Mouse (Mus musculus): ENCODE results near the gene Hoxb6. TPM values are rescaled to one million over a fixed set of nuclear protein-coding genes. Genes with fewer than 3 reads are reported as not detected.
A peak's percentile ranks its signal among the peaks of the same experiment; 100 is the strongest.

Hoxb6 gene
- 35.7 and 39.8 TPM in 2 replicates for total RNA-seq (2021)
- long read RNA-seq, experiment 1, transcript Hoxb6-201 (2 exons, 1,321 nt) = major isoform, 38 of 47 reads
- long read RNA-seq, experiment 1, partial matches to known transcripts = 1 of 47 reads
- long read RNA-seq, experiment 1, other reads (novel, unspliced or antisense) = 8 of 47 reads
- long read RNA-seq, experiment 2, transcript Hoxb6-201 (2 exons, 1,321 nt) = major isoform, 26 of 34 reads
- long read RNA-seq, experiment 2, partial matches to known transcripts = 4 of 34 reads
- long read RNA-seq, experiment 2, other reads (novel, unspliced or antisense) = 4 of 34 reads

DNA sequence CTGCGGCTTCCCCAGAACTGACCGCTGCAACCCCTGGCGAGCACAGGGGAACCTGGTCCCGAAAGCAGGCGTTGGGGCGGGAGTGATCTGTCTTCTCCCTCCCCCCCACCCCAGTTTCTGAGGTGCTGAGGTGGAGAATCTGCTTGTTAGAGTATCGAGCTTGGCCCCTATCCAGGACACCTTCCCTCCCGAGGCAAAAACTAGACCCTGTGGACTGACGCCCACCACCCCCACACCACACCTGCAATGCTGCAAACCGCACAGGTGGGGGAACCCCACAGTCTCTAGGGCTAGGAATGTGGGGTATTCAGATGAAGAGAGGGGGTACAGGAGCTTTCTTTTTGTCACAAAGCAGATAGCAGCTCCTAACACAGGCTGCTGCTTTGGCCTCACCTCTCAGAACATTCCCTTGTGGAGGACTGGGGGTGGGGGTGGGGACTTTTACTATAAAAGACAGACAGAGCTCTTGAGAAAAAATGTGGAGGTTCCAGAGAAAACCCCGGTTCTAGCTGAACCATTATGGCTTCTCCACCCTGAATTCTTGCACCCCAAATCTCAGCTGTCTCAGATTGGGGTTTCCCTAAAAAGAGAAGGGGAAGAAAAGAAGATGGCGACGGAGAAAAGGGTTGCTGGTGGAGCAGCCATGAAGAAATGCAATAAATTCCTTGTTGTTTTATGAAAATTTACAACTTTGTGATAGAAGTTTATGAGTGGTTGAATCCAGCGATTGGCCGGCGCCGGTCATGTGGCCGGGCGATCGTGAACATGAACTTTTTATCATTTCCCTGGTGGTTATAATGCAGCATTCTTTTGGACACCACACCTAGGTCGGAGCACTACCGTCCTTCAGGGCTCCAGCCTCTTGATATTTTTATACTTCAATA lies at the start of gene Hoxb6:
Gene Hoxb6 (plus strand): TSS at position 796 of the 884 bp plus-strand sequence.
- DNase-seq = peak; percentile 89

DNA sequence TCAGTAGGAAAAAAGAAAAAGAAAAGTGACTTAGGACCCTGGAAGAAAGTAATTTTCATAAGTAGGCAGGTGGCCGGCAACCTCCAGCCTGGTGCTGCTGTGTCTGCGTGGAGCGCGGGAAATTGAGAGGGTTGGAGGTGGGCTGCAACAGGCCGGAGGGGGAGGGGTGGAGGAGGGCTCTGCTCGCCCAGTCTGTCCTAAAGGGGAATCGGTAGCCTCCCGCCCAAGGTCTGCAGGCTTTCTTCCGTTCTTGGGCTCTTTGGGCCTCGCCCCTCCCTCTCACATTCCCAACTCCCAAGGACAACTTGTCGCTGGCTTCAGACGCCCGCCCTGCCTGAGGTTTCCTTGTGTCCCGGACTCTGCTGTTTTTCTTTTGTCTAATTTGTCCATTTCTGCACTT lies 41.4 kb upstream of the Hoxb6 start:
- DNase-seq = peak; percentile 83

DNA sequence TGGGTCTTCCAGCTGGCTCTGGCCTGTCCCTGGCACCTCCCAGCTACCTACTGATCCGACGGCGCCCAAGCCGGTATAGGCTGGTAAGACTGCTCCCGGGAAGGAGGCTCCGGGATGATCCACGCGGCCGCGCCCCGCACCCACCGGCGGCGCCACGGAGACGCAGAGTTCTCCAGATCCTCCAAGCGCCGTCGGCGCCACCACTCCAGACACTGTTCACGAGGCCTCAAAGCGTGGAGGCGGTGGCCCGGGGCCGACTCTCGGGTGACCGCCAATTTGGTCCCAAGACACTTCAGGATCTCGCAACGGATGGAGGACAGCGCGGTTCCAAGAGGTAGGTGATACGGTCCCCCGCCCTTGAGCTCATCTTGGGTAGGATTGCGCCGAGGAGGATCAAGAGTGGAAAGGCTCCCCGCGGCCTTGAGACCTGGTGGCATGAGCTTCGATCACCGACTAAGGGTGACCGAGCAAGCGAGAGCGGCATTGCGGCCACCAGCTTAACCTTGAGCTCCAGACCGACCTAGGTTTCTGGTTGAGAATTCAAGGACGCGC lies 40.7 kb upstream of the Hoxb6 start:
- peak; percentile 68 for DNase-seq

DNA sequence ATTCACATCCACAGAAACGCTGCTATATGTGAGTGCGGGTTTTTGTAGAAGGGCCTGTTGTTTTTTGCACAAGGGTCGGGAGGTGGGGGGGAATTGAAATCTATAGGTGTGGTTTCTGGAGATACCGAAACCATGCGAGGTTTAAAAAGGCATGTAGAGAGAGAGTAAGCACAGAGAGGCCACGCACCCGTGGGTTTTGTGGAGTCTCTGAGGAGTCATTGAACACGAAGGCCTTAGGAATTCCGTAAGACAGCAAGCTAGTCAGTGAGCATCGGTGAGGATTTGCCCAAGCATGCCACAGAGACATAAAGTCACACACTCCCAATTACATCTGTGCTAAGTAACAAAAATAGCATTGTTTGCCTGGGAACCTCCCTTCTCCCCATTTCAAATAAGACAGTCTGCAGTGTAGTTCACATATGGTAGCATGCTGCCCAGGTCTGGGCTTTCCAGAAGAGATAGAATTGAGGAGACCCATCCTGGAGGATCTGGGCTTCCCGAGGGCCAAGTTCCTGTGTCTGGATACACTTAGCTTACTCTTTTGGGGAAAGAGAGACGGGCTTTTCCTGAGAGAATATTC lies 39.6 kb upstream of the Hoxb6 start:
- no peak for DNase-seq

DNA sequence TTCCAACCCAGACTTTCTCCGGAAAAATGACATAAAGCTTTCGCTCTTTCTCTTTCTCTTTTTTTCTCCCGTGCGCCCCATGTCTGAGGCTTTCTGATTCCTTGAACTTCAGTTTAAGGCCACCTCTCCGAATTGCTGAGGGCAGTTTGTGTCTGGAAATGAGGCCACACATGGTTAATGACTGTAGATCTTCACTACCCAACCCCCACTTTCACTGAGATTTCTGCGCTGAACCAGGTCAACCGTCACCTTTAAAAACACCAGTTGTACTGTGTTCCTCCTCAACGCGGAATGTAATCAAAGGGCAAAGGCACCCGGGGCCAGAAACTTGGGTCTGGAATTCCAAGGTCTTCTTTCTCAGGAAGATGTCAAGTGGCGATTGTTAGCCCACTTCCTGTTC lies 38.1 kb upstream of the Hoxb6 start:
- DNase-seq = peak; percentile 48

DNA sequence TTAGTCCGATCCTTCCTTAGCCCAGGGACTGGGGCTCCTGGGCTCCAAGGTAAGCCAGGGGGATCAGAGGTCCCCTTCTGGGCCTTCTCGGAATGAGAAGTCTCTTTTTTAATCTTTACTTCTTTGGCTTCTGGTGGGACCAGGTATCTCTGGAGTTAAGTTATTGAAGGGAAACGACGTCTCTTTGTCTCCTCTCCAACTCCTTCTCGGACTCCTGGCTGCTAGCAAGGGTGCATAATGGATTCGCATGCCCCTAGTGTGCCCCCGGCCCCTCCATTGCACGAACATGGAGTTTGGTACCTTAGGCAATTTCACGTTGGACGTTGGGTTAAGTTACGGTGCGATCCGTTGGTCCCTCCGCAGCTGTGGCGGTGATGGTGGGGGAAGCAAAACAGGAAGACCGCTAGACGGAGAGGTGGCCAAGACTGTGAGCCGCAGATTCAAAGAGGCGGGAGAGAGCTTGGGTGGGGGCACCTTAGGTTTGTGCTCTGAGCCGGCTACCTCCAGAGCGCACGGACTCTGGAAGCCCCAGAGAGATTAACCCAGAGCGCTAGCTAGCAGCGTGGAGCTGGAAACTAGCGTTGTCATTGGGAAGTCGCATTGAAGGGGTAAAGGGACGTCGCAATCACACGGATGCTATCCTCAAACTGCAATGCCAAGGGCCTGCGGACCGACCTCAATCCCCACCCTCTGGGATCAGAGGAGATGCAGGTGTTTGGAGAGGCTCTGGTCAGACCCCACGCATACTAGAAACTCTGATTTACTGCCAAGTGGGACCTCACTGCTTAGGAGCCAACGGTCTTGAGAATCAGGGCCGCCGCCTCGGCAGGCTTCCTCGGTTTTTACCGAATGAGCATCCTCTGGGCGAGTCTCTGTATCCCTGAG lies 36.9 kb upstream of the Hoxb6 start:
- DNase-seq = peak; percentile 34

DNA sequence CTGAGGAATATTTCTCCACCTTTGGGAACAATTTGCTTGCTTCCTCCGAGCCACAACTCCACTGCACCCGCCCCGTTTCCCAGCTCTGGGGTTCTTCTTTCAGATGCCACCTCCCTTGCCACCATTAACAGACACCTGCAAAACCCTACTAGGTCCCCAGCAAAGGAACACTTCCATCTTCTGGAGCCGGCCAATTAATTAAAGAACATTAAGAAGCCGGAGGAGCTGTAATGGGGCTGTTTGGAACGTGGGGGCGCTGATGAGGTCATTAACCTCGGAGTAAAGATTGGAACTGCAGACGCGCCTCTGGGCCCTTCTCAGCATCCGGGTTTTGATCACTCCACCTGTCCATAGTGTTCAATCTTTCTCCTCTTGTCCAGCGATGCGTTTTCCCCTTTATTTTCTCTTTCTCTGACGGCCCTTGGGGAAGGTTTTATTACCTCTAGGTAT lies 36.3 kb upstream of the Hoxb6 start:
- DNase-seq = peak; percentile 46

DNA sequence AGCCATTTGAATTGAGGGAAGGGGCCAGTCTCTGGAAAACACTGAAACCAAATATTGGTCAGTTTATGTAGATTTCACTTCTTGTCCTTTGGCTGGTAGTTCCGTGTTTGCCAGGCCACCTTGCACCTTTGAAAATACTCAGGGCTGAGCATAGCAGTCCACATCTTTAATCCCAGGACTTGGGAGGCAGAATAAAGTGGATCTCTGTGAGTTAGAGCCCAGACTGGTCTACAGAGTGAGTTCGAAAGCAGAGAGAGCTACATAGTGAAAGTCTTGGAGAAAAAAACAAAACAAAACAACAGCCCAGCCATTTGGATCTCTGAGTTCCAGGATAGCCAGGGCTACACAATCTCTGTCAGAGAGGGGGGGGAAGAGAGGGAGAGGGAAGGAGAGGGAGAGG lies 35.1 kb upstream of the Hoxb6 start:
- DNase-seq = no peak

DNA sequence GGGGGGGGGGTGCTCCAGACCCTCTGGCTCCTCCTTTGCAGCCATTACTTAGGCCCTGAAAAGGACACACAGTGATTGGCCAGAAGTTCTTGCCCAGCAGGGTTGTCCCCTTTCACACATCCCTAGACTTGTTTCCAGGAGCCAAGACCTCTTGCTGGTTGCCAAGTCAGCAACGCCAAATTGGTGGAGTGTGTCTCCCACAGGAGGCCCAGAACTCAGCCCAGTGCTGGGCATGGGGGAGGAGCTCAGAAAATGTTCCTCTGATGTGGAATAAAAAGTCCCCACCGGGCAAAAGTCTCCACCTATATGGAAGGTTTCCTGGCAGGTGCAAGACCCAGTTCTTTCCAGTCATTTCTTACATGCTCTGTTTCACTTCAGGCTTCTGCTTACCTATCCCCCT lies 33.2 kb upstream of the Hoxb6 start:
- DNase-seq = peak; percentile 52

DNA sequence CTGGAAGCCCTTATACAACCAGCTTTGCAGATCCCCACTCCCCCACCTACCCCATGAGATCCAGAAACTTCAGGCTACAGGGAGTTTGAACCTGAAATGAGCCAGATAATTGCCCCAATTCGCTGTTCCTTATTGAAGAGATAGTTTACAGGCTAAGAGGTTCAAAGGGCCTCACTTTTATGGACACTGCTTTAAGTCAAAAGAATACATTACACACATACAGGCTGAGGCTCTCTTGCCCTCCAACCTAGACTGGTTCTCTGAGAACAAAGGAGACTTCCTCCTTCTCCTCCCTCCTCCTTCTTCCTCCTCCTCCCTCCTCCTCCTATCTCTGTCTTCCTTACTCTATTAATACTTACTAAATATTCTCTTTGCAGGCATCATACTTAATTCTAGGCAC lies 32.8 kb upstream of the Hoxb6 start:
- DNase-seq = no peak

DNA sequence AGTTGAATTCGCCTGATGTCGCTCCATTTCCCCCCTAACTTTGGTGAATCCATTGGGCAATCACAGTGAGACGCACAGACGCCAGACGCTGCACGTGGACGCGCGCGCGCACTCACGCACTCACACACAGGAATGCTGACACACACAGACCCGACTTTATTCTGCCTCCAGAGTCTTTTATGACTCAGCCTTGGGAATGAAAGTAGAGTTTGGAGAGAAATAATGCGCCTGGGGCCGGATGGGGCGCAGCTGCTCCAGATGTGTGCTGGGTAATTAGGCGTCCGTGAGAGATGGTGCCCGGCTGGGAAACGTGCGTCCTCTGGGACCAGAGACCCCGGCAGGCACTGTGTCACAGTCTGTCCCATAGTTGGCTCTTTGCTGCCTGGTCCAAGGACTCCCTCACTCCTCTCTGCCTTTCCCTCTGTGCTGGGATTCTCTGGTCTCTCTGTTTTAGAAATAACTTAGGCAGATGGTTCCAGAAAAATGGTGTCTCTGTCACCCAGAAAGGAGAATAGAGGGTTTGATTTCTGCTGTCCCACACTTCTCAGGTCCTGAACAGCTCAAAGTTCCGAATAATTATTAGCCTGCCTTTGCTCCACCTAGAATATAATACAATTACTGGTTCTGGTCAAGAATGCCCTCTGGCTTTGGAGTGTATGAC lies 31.8 kb upstream of the Hoxb6 start:
- DNase-seq = peak; percentile 88

DNA sequence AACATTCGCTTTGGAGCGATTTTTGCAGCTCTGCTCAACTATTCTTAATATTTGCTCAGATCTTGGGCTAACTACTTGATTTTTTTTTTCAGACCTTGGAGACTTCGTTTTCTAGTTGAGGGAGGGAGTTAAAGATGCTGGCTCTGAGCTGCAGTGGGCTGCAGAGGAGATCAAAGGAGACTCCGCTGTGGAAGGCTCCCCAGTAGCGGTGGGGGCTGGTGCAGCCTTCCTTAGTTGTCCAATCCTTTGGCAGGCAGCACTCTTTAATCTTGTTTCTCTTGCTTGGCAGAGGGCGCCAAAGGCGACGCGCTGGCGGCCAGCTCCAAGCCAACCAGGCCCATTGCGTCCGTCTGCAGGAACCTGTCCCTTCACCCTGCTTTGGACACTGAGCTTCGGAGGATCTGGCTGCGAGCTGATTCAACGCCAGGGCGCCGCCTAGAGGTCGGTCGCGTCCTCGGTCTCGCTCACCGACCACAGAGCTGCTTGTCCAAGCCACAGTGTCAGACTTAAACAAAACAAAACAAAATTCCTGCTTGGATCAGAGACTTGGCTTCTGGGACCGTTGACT lies 30.9 kb upstream of the Hoxb6 start:
- peak; percentile 94 for DNase-seq

DNA sequence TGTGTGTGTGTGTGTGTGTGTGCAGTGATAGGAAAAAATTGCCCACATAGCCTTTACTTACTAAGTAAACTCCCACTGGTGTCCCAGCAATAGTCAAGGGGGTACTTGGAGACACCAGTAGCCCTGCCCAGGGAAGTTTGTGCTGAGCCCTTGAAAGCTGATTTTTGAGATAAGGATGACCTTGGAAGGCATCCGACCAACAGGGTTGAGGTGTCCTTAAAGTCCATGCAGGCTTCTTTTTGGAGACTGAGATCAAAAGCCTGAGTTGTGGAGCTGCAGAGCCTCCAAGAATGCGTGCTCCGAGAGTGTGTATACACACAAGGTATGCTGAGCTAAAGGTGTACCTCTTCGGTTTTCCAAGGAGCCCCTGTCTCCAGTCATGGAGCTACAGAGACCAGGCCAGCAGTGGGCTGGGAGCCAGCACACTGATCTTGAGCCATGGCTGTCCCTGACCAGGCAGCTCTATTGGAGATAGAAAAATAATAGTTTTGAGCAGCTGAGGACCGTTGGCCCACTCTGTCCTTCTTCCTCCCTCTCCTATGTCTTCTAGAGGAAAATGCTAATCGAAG lies 29.9 kb upstream of the Hoxb6 start:
- peak; percentile 69 for DNase-seq

DNA sequence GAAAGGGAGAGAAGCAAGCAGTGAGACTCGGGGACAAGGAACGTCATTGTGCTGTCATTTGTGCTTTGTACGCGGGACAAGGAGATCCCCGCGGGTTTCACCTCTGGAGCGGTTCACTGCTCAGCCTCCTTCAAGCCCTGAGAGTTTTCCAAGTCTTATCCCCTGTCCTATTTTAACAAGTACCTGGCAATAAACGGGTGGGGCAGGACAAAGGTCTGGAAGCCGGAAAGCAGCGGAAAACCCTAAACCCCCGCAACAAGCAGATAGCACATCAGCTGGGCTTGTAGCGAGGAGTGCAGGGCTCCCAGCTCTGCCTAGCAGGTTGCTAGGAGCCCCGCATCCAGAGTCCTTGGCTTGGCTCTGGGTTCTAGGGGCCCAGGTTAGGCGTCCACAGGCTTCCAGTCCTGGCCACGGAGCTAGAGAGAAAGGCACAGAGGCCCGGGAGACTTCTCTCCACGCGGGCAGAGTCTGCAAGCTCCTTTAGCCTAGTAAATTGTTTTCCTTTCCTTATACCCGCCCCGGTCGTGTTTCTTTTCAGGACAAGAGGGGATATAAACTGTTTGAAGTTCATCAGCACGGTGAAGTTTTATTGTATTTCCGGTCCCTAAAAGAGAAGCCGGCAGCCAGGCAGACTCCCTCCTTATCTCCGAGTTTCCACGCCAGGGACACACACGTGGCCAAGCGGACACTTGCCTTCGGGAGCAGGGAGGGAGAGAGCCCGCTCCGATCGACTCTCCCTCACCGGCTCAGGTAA lies 28.5 kb upstream of the Hoxb6 start:
- peak; percentile 59 for DNase-seq

DNA sequence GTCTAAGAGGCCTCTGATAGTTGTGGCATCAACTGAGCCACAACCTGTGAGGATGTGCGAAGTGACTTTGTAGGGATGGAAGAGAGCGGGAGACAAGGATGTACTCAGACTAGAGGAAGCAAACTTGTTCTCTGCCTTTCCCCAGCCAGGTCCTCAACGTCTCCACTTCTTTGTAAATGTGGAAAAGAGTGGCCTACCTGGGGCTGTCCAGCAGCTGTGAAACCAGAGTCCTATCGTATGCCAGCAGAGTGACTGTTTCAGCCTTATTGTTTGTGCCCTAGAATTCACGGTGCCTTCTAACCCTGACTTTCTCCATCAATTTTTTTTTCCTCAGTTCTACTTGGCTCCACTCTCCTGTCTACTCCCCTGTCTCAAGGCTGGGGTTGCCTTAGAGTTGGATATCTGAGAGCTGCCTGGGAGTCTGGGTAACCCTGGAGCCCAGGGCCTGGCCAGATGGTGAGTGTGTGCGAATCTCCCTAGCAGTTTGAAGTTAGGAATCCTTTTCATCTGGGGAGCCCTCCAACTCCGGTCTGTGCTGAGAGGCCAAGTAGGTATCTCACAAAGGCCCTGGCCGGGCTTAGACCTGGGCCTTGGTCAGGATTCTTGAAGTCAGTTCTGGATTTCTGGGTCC lies 27.8 kb upstream of the Hoxb6 start:
- no peak for DNase-seq

DNA sequence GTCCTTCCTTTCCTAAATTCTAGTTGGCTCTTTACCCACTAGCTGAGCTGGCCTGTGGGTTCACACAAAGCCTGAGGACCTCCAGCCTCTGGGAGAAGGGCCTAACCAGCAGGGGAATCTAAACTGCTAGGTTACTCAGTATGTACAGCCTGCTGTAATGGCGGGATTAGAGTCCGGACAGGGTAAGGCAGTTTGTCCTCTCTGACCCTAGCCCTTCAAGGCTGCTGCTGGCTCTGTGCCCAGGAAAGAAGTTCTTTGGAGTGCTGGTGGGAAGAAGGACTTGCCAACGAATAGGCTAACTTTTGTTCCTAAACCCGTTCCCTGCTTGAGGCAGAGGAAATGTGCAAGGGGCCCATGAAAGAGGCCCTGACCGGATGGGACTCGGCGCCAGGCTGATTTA lies 26.3 kb upstream of the Hoxb6 start:
- peak; percentile 88 for DNase-seq

DNA sequence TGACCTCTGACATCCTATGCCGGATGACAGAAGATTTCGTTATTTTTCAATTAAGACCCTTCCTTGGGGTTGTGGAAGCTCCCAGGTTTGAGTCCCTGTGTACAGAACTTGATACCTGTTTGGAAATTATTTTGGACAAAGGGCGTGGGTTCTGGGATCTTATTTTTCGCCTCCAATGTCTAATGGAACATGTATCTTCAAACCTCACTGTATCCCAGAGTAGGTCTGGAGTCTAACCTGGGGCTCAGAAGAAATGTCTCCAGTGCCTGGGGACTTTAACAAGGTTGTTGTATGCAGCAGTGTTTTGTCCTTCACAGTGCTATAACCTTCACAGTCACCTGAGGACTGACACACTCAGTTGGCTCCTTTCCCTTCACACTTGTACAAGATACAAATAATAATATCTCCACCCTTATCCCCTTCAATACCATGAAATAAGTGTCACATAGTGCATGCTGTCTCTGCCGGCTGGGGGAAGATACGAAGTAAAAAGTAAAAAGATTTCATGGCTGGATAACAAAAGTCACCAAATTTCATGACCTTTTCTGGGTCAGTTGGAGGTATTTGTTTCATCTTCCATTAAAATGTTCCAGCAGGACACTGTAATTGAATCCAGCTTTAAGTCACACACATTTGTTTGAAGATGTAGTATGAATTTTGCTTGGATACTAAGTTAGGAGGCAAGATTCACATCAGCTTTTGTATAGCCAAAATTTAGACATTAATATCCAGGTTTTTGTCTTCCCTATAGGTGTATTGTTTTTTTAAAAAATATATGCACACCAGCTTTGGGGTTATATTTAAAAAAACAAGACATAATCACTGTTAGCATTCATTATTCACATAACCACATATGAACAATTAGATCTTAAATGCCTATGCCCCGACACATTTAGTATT lies 25.0 kb upstream of the Hoxb6 start:
- no peak for DNase-seq

Measured in adrenal gland, postnatal 14 days (tissue).